20 mouse cellular contexts compared by ENCODE assay signal in genomic region chr1:105462695-105463094, GRCm38 (mm10).
"Had no signal": no experiment of that assay in that cellular context is flagged by ENCODE, and none has a peak within 500 bp of the region (broad histone marks: within the 10 kb centered on the region; RNA-seq: fewer than 3 reads in every experiment).

No protein-coding gene starts in this region.

- H3K4me3 ChIP-seq: lung, embryonic 15.5 days; megakaryocyte, embryonic 14.5 days; midbrain, embryonic 13.5 days; midbrain, embryonic 15.5 days; neural tube, embryonic 13.5 days; neural tube, embryonic 15.5 days; stomach, embryonic 15.5 days had no signal

- H3K4me1 ChIP-seq: lung, embryonic 15.5 days; megakaryocyte, embryonic 14.5 days; midbrain, embryonic 13.5 days; midbrain, embryonic 15.5 days; neural tube, embryonic 13.5 days; neural tube, embryonic 15.5 days; stomach, embryonic 15.5 days had no signal

- H3K9me3 ChIP-seq: lung, embryonic 15.5 days; megakaryocyte, embryonic 14.5 days; midbrain, embryonic 13.5 days; midbrain, embryonic 15.5 days; neural tube, embryonic 13.5 days; neural tube, embryonic 15.5 days; stomach, embryonic 15.5 days had no signal

- H3K9ac ChIP-seq: lung, embryonic 15.5 days; midbrain, embryonic 13.5 days; midbrain, embryonic 15.5 days; neural tube, embryonic 13.5 days; neural tube, embryonic 15.5 days; stomach, embryonic 15.5 days had no signal

- H3K27me3 ChIP-seq: lung, embryonic 15.5 days; megakaryocyte, embryonic 14.5 days; midbrain, embryonic 13.5 days; midbrain, embryonic 15.5 days; neural tube, embryonic 13.5 days; neural tube, embryonic 15.5 days; stomach, embryonic 15.5 days had no signal

- DNase-seq: lung, adult 2 months; lung, postnatal 14 days; lung, postnatal 36 days; retina, postnatal 1 day; right cerebral cortex, adult 18-20 months; right cerebral cortex, postnatal 14 days; thymus, adult 2 months; thymus, postnatal 25 days; thymus, postnatal 4 days had no signal

- H3K36me3 ChIP-seq: lung, embryonic 15.5 days; midbrain, embryonic 13.5 days; midbrain, embryonic 15.5 days; neural tube, embryonic 13.5 days; neural tube, embryonic 15.5 days; stomach, embryonic 15.5 days had no signal

- H3K27ac ChIP-seq: lung, embryonic 15.5 days; macrophage; midbrain, embryonic 13.5 days; midbrain, embryonic 15.5 days; neural tube, embryonic 13.5 days; neural tube, embryonic 15.5 days; stomach, embryonic 15.5 days; stomach, postnatal 0 days had no signal

- H3K4me2 ChIP-seq: lung, embryonic 15.5 days; midbrain, embryonic 11.5 days; midbrain, embryonic 13.5 days; midbrain, embryonic 15.5 days; neural tube, embryonic 13.5 days; neural tube, embryonic 15.5 days; stomach, embryonic 15.5 days had no signal

- ATAC-seq: lung, postnatal 0 days; midbrain, embryonic 13.5 days; midbrain, embryonic 15.5 days had no signal
